Mouse (Mus musculus): ENCODE measurements around the gene Eif4h. TPM values are rescaled to one million over a fixed set of nuclear protein-coding genes. Genes with fewer than 3 reads are reported as not detected.

The Eif4h gene
- polyA plus RNA-seq, 1 experiment from 2014 or later = 532 TPM

DNA sequence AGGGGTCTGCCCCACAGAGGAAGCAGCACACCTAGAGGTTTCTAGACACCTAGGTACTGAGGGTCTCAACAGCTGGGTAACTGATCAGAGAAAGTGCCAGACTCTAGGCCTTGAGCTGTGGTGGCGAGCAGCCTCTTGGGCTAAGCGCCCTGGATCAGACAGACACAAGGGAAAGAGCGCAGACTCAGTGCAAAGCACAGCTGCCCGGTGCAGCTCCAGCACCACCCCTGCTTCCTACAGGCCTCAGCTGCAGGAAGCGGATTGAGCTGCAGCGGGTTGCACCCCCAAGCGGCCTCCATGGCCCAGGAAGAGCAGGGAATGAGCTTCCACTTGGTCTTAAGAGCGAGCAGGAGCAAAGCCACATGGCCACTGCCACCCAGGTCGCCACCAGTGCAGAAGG lies 18.8 kb downstream of the Eif4h start:
- no peak for ATAC-seq (ENCODE audit: borderline replicate concordance, extremely low read depth, low FRiP score, low TSS enrichment)
- no peaks in the 10 kb centered on the region for H3K4me1 ChIP-seq
- H3K27me3 ChIP-seq = no peaks in the 10 kb centered on the region
- no peak overlapping the region for H3K9ac ChIP-seq
- no peak overlapping the region for H3K4me2 ChIP-seq
- peaks cover 85% of the 10 kb centered on the region for H3K36me3 ChIP-seq
- no peak overlapping the region for H3K4me3 ChIP-seq
- H3K27ac ChIP-seq = no peak overlapping the region
- WGBS = 97% methylated on average over 9 of the region's 9 CpGs
- no peaks in the 10 kb centered on the region for H3K9me3 ChIP-seq

DNA sequence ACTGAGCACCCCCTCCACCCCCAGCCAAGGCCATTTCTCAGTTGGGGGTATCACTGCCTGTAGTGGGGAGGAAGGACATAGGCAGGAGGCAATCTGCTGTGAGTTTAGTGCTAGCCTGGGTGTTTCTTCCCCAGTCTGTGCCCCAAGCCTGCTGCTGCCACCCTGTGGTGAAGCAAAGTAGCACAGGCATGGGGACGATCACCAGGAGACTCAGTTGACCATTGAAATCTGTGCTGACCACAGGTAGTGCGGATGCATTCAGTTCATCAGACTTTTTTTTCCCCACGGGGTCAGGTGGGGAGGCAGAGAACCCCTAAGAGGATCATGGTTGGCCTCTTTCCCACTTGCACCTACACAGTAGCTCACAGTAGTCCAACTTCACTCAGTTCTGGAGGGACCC lies 22.2 kb downstream of the Eif4h start:
- WGBS = 53% methylated on average over 3 of the region's 3 CpGs
- no peak overlapping the region for H3K27ac ChIP-seq
- peaks cover 55% of the 10 kb centered on the region for H3K36me3 ChIP-seq
- no peaks in the 10 kb centered on the region for H3K4me1 ChIP-seq
- no peaks in the 10 kb centered on the region for H3K27me3 ChIP-seq
- no peak overlapping the region for H3K4me3 ChIP-seq
- no peak overlapping the region for H3K4me2 ChIP-seq
- no peak overlapping the region for H3K9ac ChIP-seq
- ATAC-seq (ENCODE audit: borderline replicate concordance, extremely low read depth, low FRiP score, low TSS enrichment) = no peak
- H3K9me3 ChIP-seq = no peaks in the 10 kb centered on the region

DNA sequence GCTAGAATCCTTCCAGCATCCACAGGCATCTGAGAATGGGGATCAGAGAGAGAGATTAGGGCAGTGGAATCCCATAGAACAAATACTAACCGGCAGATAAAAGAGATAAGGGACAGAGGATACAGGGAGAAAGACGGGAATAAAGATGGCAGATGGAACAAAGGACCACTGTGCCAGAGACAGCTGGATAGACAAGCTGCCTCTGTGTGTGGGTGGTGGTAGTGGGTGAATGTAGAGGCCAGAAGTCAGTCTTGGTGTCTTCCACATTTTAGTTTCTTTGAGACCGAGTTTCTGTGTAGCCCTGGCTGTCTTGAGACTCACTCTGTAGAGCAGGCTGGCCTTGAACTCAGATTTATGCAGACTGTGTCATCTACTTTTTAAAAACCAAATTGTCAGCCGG lies 23.5 kb downstream of the Eif4h start:
- H3K4me1 ChIP-seq = no peaks in the 10 kb centered on the region
- H3K9ac ChIP-seq = no peak overlapping the region
- no peak for ATAC-seq (ENCODE audit: borderline replicate concordance, extremely low read depth, low FRiP score, low TSS enrichment)
- H3K9me3 ChIP-seq = no peaks in the 10 kb centered on the region
- H3K27ac ChIP-seq = no peak overlapping the region
- H3K27me3 ChIP-seq = no peaks in the 10 kb centered on the region
- H3K4me2 ChIP-seq = no peak overlapping the region
- H3K36me3 ChIP-seq = peaks cover 43% of the 10 kb centered on the region
- 66% methylated on average over 4 of the region's 4 CpGs for WGBS
- no peak overlapping the region for H3K4me3 ChIP-seq

DNA sequence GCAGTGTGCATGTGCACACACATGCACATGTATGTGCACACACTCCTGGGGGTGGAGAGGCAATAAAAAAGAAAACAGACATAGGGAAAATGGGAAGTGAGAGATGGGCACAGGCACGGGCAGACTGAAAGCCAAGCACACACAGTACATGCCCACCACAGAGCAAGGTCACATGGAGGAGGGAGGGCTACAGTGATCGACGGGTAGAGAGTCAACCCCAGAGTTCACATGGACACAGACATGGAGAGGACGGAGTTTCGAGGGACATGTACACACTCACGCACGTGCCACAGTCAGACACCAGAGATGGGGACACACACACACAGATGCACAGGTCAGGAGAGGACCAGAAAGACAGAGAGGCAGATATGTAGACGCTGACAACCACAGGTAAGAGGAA lies 23.9 kb downstream of the Eif4h start:
- Histone ChIP-seq H3K36me3 (peaks cover 39% of the 10 kb centered on the region), H3K4me2 (no peak overlapping the region), H3K27me3 (no peaks in the 10 kb centered on the region), H3K27ac (no peak overlapping the region), H3K9ac (no peak overlapping the region), H3K4me3 (no peak overlapping the region), H3K9me3 (no peaks in the 10 kb centered on the region), H3K4me1 (no peaks in the 10 kb centered on the region)
- WGBS = 77% methylated on average over 8 of the region's 8 CpGs
- ATAC-seq (ENCODE audit: borderline replicate concordance, extremely low read depth, low FRiP score, low TSS enrichment) = no peak

DNA sequence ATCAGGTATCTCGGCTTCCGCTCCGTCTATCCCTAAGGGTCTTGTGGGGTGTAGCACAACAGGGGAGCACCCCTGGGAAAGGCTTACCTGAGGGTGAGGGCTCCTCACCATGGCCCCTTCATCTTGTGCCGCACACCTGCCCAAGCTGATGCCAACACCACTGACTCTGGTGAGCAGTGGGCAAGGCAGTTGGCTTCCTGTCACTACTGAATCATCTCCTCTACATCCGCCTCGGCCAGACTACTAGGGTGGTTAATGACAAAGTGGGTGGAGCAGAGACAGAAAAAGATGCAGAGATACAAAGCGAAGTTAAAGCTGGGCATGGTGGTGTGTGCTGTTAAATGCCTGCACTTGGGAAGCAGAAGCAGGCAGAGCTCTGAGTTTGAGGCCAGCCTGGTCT lies 24.5 kb downstream of the Eif4h start, which contains the start of gene Lat2:
Gene Lat2, minus strand, starts transcription at position 224 of the 400 bp plus-strand sequence.
- no peak within 1 kb of the TSS for H3K4me3 ChIP-seq
- H3K4me1 ChIP-seq = no peaks in the 10 kb centered on the region
- H3K27ac ChIP-seq = no peak within 1 kb of the TSS
- H3K9me3 ChIP-seq = no peaks in the 10 kb centered on the region
- no peaks in the 10 kb centered on the region for H3K27me3 ChIP-seq
- no peak for ATAC-seq (ENCODE audit: borderline replicate concordance, extremely low read depth, low FRiP score, low TSS enrichment)
- H3K4me2 ChIP-seq = no peak within 1 kb of the TSS
- peaks cover 33% of the 10 kb centered on the region for H3K36me3 ChIP-seq
- 78% methylated on average over 7 of the region's 7 CpGs for WGBS
- no peak within 1 kb of the TSS for H3K9ac ChIP-seq

DNA sequence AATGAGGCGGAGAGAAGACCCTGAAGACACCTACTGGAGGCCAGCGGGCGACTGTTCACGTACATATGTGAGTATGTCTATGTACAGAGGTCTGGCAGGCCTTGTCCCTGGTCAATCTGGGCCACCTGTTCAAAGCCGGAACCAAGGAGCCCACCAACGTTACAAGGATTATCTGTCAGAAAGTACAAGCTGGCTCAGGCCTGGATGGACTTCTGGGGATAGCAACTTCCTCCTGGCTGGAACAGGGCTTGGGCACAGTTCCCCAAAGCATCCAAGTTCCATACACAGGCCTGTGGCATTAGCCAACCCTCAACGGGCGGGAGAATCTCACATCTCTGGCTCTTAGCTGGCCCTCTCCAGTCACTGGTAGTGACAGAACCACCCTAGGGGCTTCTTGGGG lies 25.0 kb downstream of the Eif4h start:
- no peak for ATAC-seq (ENCODE audit: borderline replicate concordance, extremely low read depth, low FRiP score, low TSS enrichment)
- 82% methylated on average over 8 of the region's 8 CpGs for WGBS
- H3K27ac ChIP-seq = no peak overlapping the region
- H3K9ac ChIP-seq = no peak overlapping the region
- no peak overlapping the region for H3K4me3 ChIP-seq
- peaks cover 28% of the 10 kb centered on the region for H3K36me3 ChIP-seq
- no peaks in the 10 kb centered on the region for H3K4me1 ChIP-seq
- H3K9me3 ChIP-seq = no peaks in the 10 kb centered on the region
- no peak overlapping the region for H3K4me2 ChIP-seq
- H3K27me3 ChIP-seq = no peaks in the 10 kb centered on the region

DNA sequence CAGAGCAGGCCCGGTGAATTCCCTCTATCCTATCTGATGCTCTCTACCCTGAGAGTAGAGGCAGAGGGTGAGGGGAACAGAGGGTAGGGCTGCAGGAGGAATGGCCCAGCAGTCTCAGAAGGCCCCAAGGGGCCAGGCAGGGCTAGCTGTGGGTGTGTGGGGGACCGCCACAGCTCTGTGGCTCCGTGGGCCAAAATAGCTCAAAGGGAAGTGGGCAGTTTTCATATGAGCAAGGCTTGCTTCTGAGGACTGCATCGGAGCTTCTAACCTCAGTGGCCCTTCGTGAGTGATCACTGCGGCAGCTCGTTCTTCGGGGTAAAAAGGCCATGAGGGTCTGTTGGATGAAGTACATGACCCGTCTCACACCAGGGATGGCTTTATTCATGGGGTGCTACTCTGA lies 25.6 kb downstream of the Eif4h start:
- Histone ChIP-seq H3K36me3 (peaks cover 22% of the 10 kb centered on the region), H3K4me2 (no peak overlapping the region), H3K27ac (no peak overlapping the region), H3K4me1 (no peaks in the 10 kb centered on the region), H3K27me3 (no peaks in the 10 kb centered on the region), H3K4me3 (no peak overlapping the region), H3K9me3 (no peaks in the 10 kb centered on the region), H3K9ac (no peak overlapping the region)
- no peak for ATAC-seq (ENCODE audit: borderline replicate concordance, extremely low read depth, low FRiP score, low TSS enrichment)
- WGBS = 72% methylated on average over 9 of the region's 9 CpGs

DNA sequence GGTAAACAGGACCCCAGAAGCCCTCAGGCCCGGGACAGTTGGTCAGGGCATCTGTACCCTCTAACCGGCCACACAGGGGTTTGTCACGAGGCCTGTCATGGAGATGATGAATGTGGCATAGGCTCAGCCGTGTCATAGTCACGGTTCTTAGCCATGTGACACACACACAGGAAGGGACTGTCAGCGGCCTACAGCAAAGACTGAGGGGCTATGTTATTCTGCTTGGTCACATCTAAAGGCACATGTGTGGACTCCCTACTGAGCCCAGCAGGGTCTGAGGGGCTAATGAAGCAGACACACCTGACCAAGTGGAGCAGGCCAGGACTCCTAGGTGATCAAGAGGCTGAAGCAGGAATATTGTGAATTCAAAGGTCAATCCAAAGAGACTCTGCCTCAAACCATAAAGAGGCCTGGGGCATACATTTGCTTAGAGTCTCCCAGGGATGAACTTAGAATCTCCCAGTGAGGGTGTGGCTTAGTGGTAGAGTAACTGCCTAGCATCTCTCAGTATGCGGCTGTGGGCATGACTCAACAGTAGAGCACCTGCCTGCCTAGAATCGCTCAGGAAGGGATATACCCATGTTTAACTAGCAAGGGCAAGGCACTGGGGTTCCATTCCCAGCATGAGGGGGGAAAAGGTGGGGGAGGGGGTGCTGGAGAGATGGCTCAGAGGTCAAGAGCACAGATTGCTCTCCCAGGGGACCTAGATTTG lies 27.3 kb downstream of the Eif4h start:
- H3K27me3 ChIP-seq = no peaks in the 10 kb centered on the region
- ATAC-seq (ENCODE audit: borderline replicate concordance, extremely low read depth, low FRiP score, low TSS enrichment) = no peak
- no peak overlapping the region for H3K4me2 ChIP-seq
- no peak overlapping the region for H3K9ac ChIP-seq
- H3K36me3 ChIP-seq = 0 out of 2 replicates have a peak, but pooled peaks cover 10% of the 10 kb centered on the region
- no peak overlapping the region for H3K27ac ChIP-seq
- peaks cover 4% of the 10 kb centered on the region; the same call in 1 of the 2 replicates for H3K4me1 ChIP-seq
- no peaks in the 10 kb centered on the region for H3K9me3 ChIP-seq
- no peak overlapping the region for H3K4me3 ChIP-seq
- WGBS = 47% methylated on average over 8 of the region's 8 CpGs

DNA sequence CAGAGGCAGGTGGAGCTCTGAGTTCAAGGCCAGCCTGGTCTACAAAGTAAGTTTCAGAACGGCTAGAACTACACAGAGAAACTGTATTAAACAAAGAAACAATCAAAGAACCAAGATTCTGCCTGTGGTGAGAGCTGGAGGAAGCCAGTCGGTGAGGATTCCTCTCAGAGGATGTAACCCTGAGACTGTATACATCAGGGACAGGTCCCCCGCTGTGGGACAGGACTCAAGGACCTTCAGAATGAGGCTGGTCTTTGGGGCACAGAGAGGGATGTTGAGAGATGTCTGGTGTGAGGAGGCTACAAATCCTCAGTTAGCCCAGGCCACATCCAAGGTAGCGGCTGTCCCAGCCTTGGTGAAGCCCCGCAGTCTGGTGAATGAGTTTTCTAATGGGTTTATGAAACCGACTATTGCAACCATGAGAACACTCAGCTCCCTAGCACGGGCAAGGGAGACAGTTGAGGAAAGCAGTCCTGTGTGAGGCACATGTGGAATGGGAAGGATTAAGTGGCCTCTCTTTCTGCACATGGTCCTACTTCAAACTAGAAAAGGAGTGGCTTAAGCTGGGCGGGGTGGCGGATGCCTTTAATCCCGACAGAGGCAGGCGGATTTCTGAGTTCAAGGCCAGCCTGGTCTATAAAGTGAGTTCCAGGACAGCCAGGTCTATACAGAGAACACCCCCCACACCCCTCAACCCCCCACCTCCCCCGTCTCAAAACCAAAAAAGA lies 29.2 kb downstream of the Eif4h start:
- no peak overlapping the region for H3K27ac ChIP-seq
- H3K4me3 ChIP-seq = no peak overlapping the region
- no peak overlapping the region for H3K4me2 ChIP-seq
- H3K9ac ChIP-seq = no peak overlapping the region
- 0 out of 2 replicates have a peak, but pooled peaks cover under 1% of the 10 kb centered on the region for H3K36me3 ChIP-seq
- no peaks in the 10 kb centered on the region for H3K9me3 ChIP-seq
- H3K27me3 ChIP-seq = no peaks in the 10 kb centered on the region
- no peak for ATAC-seq (ENCODE audit: borderline replicate concordance, extremely low read depth, low FRiP score, low TSS enrichment)
- WGBS = 85% methylated on average over 12 of the region's 12 CpGs
- peaks cover 4% of the 10 kb centered on the region; the same call in 1 of the 2 replicates for H3K4me1 ChIP-seq

DNA sequence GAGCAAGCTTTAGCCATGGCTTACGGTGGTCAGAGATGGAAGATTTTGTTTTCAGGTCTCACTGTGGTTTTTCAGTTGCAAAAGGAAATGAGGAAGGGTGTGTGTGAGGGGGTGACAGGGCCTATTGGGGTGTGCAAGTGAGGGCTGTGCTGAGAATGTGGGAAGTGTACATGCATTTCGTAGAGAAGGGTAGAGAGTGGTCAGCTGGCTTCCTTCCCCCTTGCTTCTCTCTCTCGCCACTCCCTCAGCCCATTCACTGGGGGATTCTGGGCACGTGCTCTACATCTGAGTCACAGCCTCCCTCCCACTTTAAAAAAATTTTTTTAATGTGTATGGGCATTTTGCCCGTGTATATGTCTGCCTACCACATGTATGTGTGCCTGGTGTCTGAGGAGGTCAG lies 32.2 kb downstream of the Eif4h start:
- H3K9me3 ChIP-seq = no peaks in the 10 kb centered on the region
- H3K4me1 ChIP-seq = peaks cover 4% of the 10 kb centered on the region; the same call in 1 of the 2 replicates
- H3K27ac ChIP-seq = no peak overlapping the region
- H3K9ac ChIP-seq = no peak overlapping the region
- H3K36me3 ChIP-seq = no peaks in the 10 kb centered on the region
- WGBS = 47% methylated on average over 5 of the region's 5 CpGs
- H3K4me3 ChIP-seq = no peak overlapping the region
- no peaks in the 10 kb centered on the region for H3K27me3 ChIP-seq
- H3K4me2 ChIP-seq = no peak overlapping the region
- ATAC-seq (ENCODE audit: borderline replicate concordance, extremely low read depth, low FRiP score, low TSS enrichment) = peak; percentile 47; the same call in 1 of the 2 replicates

DNA sequence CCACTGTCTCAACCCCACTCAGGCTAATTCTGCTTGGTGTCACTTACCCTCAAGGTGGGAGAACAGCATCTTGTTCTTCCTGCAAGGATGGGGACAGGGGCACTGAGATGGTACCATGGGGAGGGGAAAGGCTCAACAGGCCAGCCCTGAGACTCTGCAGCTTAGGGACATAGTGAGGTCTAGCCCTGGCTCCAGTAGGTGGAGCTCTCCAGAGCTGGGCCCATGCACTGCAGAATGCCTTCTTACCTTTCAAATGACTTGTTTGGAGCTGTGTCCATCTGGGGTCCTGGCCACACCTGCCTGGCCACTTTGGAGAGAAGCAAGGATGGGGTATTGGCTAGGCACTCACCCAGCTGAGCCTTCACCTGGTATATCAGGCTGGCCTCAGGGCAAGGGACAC lies 33.0 kb downstream of the Eif4h start:
- ATAC-seq (ENCODE audit: borderline replicate concordance, extremely low read depth, low FRiP score, low TSS enrichment) = no peak

DNA sequence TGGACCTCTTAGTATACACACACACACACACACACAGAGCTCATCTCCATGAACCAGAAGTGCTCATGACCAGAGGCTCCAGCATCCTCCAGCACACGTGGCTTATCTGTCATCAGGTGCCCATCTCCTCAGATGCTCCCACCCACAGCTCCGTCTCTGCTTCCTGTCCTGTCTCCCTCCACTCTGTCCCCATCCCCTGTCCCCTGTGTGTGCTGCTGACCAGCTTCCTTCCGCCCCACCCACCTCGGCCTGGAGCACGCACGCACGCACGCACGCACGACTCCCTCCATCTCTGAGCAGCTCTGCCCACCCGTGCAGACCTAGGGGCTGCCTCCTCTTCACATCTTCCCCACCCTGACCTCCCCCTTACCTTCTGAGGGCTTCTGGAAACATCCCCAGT lies 34.9 kb downstream of the Eif4h start:
- Histone ChIP-seq H3K4me3 (no peak overlapping the region), H3K36me3 (no peaks in the 10 kb centered on the region; the same call in 1 of the 2 replicates), H3K9me3 (no peaks in the 10 kb centered on the region), H3K9ac (no peak overlapping the region), H3K4me2 (no peak overlapping the region), H3K4me1 (peaks cover 4% of the 10 kb centered on the region; the same call in 1 of the 2 replicates), H3K27ac (no peak overlapping the region), H3K27me3 (no peaks in the 10 kb centered on the region)
- WGBS = 75% methylated on average over 11 of the region's 11 CpGs
- no peak for ATAC-seq (ENCODE audit: borderline replicate concordance, extremely low read depth, low FRiP score, low TSS enrichment)

More for the DNA sequence above, 33.0 kb downstream of the Eif4h start:
- Histone ChIP-seq H3K4me3 (no peak overlapping the region), H3K9ac (no peak overlapping the region; the same call in 1 of the 2 replicates), H3K4me1 (peaks cover 4% of the 10 kb centered on the region; the same call in 1 of the 2 replicates), H3K9me3 (no peaks in the 10 kb centered on the region), H3K27me3 (no peaks in the 10 kb centered on the region), H3K4me2 (no peak overlapping the region), H3K27ac (no peak overlapping the region), H3K36me3 (no peaks in the 10 kb centered on the region)

Data from lung, embryonic 15.5 days (tissue).